Mouse (Mus musculus) hematopoietic stem cell, adult 5-6 weeks (primary cell): ENCODE data around the gene Gm42957. TPM values are rescaled to one million over a fixed set of nuclear protein-coding genes. Genes with fewer than 3 reads are reported as not detected.

Experiments
- ATAC-seq, 2 experiments: fragments of 125-278 bp in 1 of 2; replicated peaks in 1 of 2; 2 replicates each; pipeline ENCODE4 v1.8.0; 2016 to 2017; ENCODE audit warnings: inconsistent platforms in 2 of 2, mild to moderate bottlenecking in 2 of 2, moderate number of reproducible peaks in 2 of 2, low read depth in 1 of 2, moderate TSS enrichment in 1 of 2; ENCODE audit not compliant: low FRiP score in 2 of 2, poor library complexity in 2 of 2, severe bottlenecking in 2 of 2, insufficient read depth in 1 of 2, low TSS enrichment in 1 of 2
- total RNA-seq: library from RNA; stranded (forward); fragments of 172-1452, 232-1000 nt; gene quantifications from 2 replicates; pipeline ENCODE4 v1.2.3, GENCODE M21; 2017

Gm42957 gene
- total RNA-seq, 1 experiment from 2014 or later: not detected

- peak; percentile 32 to 56; a peak in 2 of 4 replicates for ATAC-seq
These were observed 55.0 kb downstream of the Gm42957 start for GRCm38 (mm10) chr3:96690298-96690697.

- no peak for ATAC-seq
These were observed 57.2 kb downstream of the Gm42957 start for GRCm38 (mm10) chr3:96692506-96692905.

GRCm38 (mm10) chr3:96693579-96693978, 58.3 kb downstream of the Gm42957 start:
- ATAC-seq: no peak

- peak; percentile 76 to 78 for ATAC-seq
These were observed 61.0 kb downstream of the Gm42957 start, which contains the start of gene Pias3 for GRCm38 (mm10) chr3:96696198-96696765. TSS of gene Pias3 (plus strand) at chr3:96696384.

GRCm38 (mm10) chr3:96696766-96697732, 61.8 kb downstream of the Gm42957 start:
- ATAC-seq: peak; percentile 58 to 79

- ATAC-seq: no peak
These were observed 63.9 kb downstream of the Gm42957 start for GRCm38 (mm10) chr3:96698993-96699690.

GRCm38 (mm10) chr3:96700376-96700775, 65.1 kb downstream of the Gm42957 start:
- ATAC-seq: no peak

GRCm38 (mm10) chr3:96701003-96701402, 65.7 kb downstream of the Gm42957 start:
- no peak for ATAC-seq

Other genes starting within 250 kb of the Gm42957 start
- not detected in 2 replicates for gene BC107364, start 183.2 kb upstream of the Gm42957 start, total RNA-seq
- gene Hfe2, start 110.3 kb upstream of the Gm42957 start, total RNA-seq: not detected in 2 replicates
- 332 and 487 TPM in 2 replicates for gene Txnip, start 77.5 kb upstream of the Gm42957 start, total RNA-seq
- not detected in 2 replicates for gene Gm16253, start 58.5 kb upstream of the Gm42957 start, total RNA-seq
- gene Polr3gl, start 41.3 kb upstream of the Gm42957 start, total RNA-seq: 84.4 and 87.4 TPM in 2 replicates
- gene Ankrd34a, start 38.8 kb upstream of the Gm42957 start, total RNA-seq: not detected in 2 replicates
- 5.9 and 8.3 TPM in 2 replicates for gene Lix1l, start 34.3 kb upstream of the Gm42957 start, total RNA-seq
- 68.9 and 86.3 TPM in 2 replicates for gene Rbm8a, start 5.5 kb upstream of the Gm42957 start, total RNA-seq
- 23.9 and 30.9 TPM in 2 replicates for gene Pex11b, start 98 bp upstream of the Gm42957 start, total RNA-seq
- 1.4 TPM in 1 of 2 replicates, not detected in the other for gene Itga10, start 10.1 kb downstream of the Gm42957 start, total RNA-seq
- 0.06 TPM in 1 of 2 replicates, not detected in the other for gene Ankrd35, start 34.7 kb downstream of the Gm42957 start, total RNA-seq
- gene Pias3, start 60.9 kb downstream of the Gm42957 start, total RNA-seq: 13.1 and 19.0 TPM in 2 replicates
- not detected in 2 replicates for gene Nudt17, start 73.1 kb downstream of the Gm42957 start, total RNA-seq
- gene Polr3c, start 92.2 kb downstream of the Gm42957 start, total RNA-seq: 23.1 and 24.8 TPM in 2 replicates
- 78.4 and 100 TPM in 2 replicates for gene Rnf115, start 92.2 kb downstream of the Gm42957 start, total RNA-seq
- gene Pdzk1, start 193.8 kb downstream of the Gm42957 start, total RNA-seq: 0.45 and 2.3 TPM in 2 replicates
- 0.38 and 1.8 TPM in 2 replicates for gene Cd160, start 193.9 kb downstream of the Gm42957 start, total RNA-seq